Mouse (Mus musculus): ENCODE data around the gene Ccnt2. TPM values are rescaled to one million over a fixed set of nuclear protein-coding genes. Genes with fewer than 3 reads are reported as not detected.
A peak's percentile ranks its signal among the peaks of the same experiment; 100 is the strongest.

Ccnt2 gene
- polyA plus RNA-seq, 1 experiment, result 45.0 TPM

- Histone ChIP-seq H3K4me1 (ENCODE audit: control insufficient read depth, insufficient read depth, low read length) (no peaks in the 10 kb centered on the region), H3K27ac (ENCODE audit: insufficient read depth, low read depth, low read length) (no peak overlapping the region), H3K4me3 (ENCODE audit: insufficient read depth, low read length) (no peak overlapping the region)
- TF ChIP-seq POLR2A (IDR thresholded peaks at IDR 0.05; ENCODE audit: borderline replicate concordance, low read depth, low read length) (no peak), CTCF (IDR thresholded peaks at IDR 0.05; ENCODE audit: low read depth, low read length) (no peak)
Observed at GRCm38 (mm10) chr1:127827325-127827724, 53.4 kb downstream of the Ccnt2 start.

GRCm38 (mm10) chr1:127830215-127830921 lies 56.4 kb downstream of the Ccnt2 start:
- H3K27ac ChIP-seq (ENCODE audit: insufficient read depth, low read depth, low read length), result no peak overlapping the region
- H3K4me3 ChIP-seq (ENCODE audit: insufficient read depth, low read length), result no peak overlapping the region
- H3K4me1 ChIP-seq (ENCODE audit: control insufficient read depth, insufficient read depth, low read length), result no peaks in the 10 kb centered on the region
- TF ChIP-seq POLR2A (IDR thresholded peaks at IDR 0.05; ENCODE audit: borderline replicate concordance, low read depth, low read length) (no peak), CTCF (IDR thresholded peaks at IDR 0.05; ENCODE audit: low read depth, low read length) (no peak)

GRCm38 (mm10) chr1:127833714-127834113 lies 59.8 kb downstream of the Ccnt2 start:
- H3K27ac ChIP-seq (ENCODE audit: insufficient read depth, low read depth, low read length), result no peak overlapping the region
- peaks cover 4% of the 10 kb centered on the region; the same call in 1 of the 2 replicates for H3K4me1 ChIP-seq (ENCODE audit: control insufficient read depth, insufficient read depth, low read length)
- TF ChIP-seq POLR2A (IDR thresholded peaks at IDR 0.05; ENCODE audit: borderline replicate concordance, low read depth, low read length) (no peak), CTCF (IDR thresholded peaks at IDR 0.05; ENCODE audit: low read depth, low read length) (no peak)
- H3K4me3 ChIP-seq (ENCODE audit: insufficient read depth, low read length), result no peak overlapping the region

- H3K4me3 ChIP-seq (ENCODE audit: insufficient read depth, low read length), result no peak overlapping the region
- TF ChIP-seq POLR2A (IDR thresholded peaks at IDR 0.05; ENCODE audit: borderline replicate concordance, low read depth, low read length) (no peak), CTCF (IDR thresholded peaks at IDR 0.05; ENCODE audit: low read depth, low read length) (no peak)
- no peak overlapping the region for H3K27ac ChIP-seq (ENCODE audit: insufficient read depth, low read depth, low read length)
- H3K4me1 ChIP-seq (ENCODE audit: control insufficient read depth, insufficient read depth, low read length), result peaks cover 4% of the 10 kb centered on the region; the same call in 1 of the 2 replicates
Observed at GRCm38 (mm10) chr1:127834202-127834601, 60.2 kb downstream of the Ccnt2 start.

GRCm38 (mm10) chr1:127836619-127837018 lies 62.7 kb downstream of the Ccnt2 start:
- Histone ChIP-seq H3K4me3 (ENCODE audit: insufficient read depth, low read length) (no peak overlapping the region), H3K27ac (ENCODE audit: insufficient read depth, low read depth, low read length) (no peak overlapping the region), H3K4me1 (ENCODE audit: control insufficient read depth, insufficient read depth, low read length) (peaks cover 4% of the 10 kb centered on the region; the same call in 1 of the 2 replicates)
- no peak for TF ChIP-seq POLR2A (IDR thresholded peaks at IDR 0.05; ENCODE audit: borderline replicate concordance, low read depth, low read length)
- TF ChIP-seq CTCF (IDR thresholded peaks at IDR 0.05; ENCODE audit: low read depth, low read length), result no peak

GRCm38 (mm10) chr1:127838602-127839001 lies 64.6 kb downstream of the Ccnt2 start:
- peaks cover 4% of the 10 kb centered on the region; the same call in 1 of the 2 replicates for H3K4me1 ChIP-seq (ENCODE audit: control insufficient read depth, insufficient read depth, low read length)
- TF ChIP-seq CTCF (IDR thresholded peaks at IDR 0.05; ENCODE audit: low read depth, low read length) (no peak), POLR2A (IDR thresholded peaks at IDR 0.05; ENCODE audit: borderline replicate concordance, low read depth, low read length) (no peak)
- no peak overlapping the region for H3K4me3 ChIP-seq (ENCODE audit: insufficient read depth, low read length)
- no peak overlapping the region for H3K27ac ChIP-seq (ENCODE audit: insufficient read depth, low read depth, low read length)

- Histone ChIP-seq H3K4me3 (ENCODE audit: insufficient read depth, low read length) (no peak overlapping the region), H3K27ac (ENCODE audit: insufficient read depth, low read depth, low read length) (no peak overlapping the region), H3K4me1 (ENCODE audit: control insufficient read depth, insufficient read depth, low read length) (peaks cover 8% of the 10 kb centered on the region)
- no peak for TF ChIP-seq POLR2A (IDR thresholded peaks at IDR 0.05; ENCODE audit: borderline replicate concordance, low read depth, low read length)
- no peak for TF ChIP-seq CTCF (IDR thresholded peaks at IDR 0.05; ENCODE audit: low read depth, low read length)
Observed at GRCm38 (mm10) chr1:127845472-127845871, 71.5 kb downstream of the Ccnt2 start.

GRCm38 (mm10) chr1:127850075-127850610 lies 76.2 kb downstream of the Ccnt2 start:
- Histone ChIP-seq H3K4me1 (ENCODE audit: control insufficient read depth, insufficient read depth, low read length) (peaks cover 11% of the 10 kb centered on the region), H3K27ac (ENCODE audit: insufficient read depth, low read depth, low read length) (peak overlapping the region; percentile 61), H3K4me3 (ENCODE audit: insufficient read depth, low read length) (no peak overlapping the region)
- TF ChIP-seq CTCF (IDR thresholded peaks at IDR 0.05; ENCODE audit: low read depth, low read length) (no peak), POLR2A (IDR thresholded peaks at IDR 0.05; ENCODE audit: borderline replicate concordance, low read depth, low read length) (no peak)

GRCm38 (mm10) chr1:127854486-127855222 lies 80.7 kb downstream of the Ccnt2 start, which contains the start of gene Map3k19:
Map3k19 (minus strand) TSS chr1:127855031.
- no peak within 1 kb of the TSS for H3K27ac ChIP-seq (ENCODE audit: insufficient read depth, low read depth, low read length)
- peaks cover 15% of the 10 kb centered on the region for H3K4me1 ChIP-seq (ENCODE audit: control insufficient read depth, insufficient read depth, low read length)
- TF ChIP-seq CTCF (IDR thresholded peaks at IDR 0.05; ENCODE audit: low read depth, low read length), result no peak
- no peak for TF ChIP-seq POLR2A (IDR thresholded peaks at IDR 0.05; ENCODE audit: borderline replicate concordance, low read depth, low read length)
- H3K4me3 ChIP-seq (ENCODE audit: insufficient read depth, low read length), result no peak within 1 kb of the TSS

Other genes with a start within 250 kb of the Ccnt2 start
- gene Tmem163, start 94.6 kb upstream of the Ccnt2 start, polyA plus RNA-seq (2012; ENCODE audit: insufficient read depth, insufficient read length, missing spikeins), result 0.23 TPM in 1 of 2 replicates, not detected in the other
- not detected in 2 replicates for gene Acmsd, start 44.8 kb upstream of the Ccnt2 start, polyA plus RNA-seq (2012; ENCODE audit: insufficient read depth, insufficient read length, missing spikeins)
- not detected in 2 replicates for gene Map3k19, start 80.9 kb downstream of the Ccnt2 start, polyA plus RNA-seq (2012; ENCODE audit: insufficient read depth, insufficient read length, missing spikeins)
- gene Rab3gap1, start 94.6 kb downstream of the Ccnt2 start, polyA plus RNA-seq (2012; ENCODE audit: insufficient read depth, insufficient read length, missing spikeins), result 20.6 and 22.9 TPM in 2 replicates

Data from bone marrow macrophage, adult 2 months (primary cell).